In genomic region chrX:52745462-52745861, GRCm38 (mm10) we compare ENCODE assay signal across 10 mouse cellular contexts. TPM values are rescaled to one million over a fixed set of nuclear protein-coding genes. Genes with fewer than 3 reads are reported as not detected.
DNase-seq lines count a peak whose midpoint lies in the region; ATAC-seq and TF ChIP-seq lines count a peak whose summit lies in the region.
"Had no signal": no experiment of that assay in that cellular context is flagged by ENCODE, and none has a peak within 500 bp of the region (broad histone marks: within the 10 kb centered on the region; RNA-seq: fewer than 3 reads in every experiment).

No protein-coding gene starts in this region.

- no peaks in the 10 kb centered on the region for H3K27me3 ChIP-seq in forebrain, embryonic 11.5 days (ENCODE audit: control insufficient read depth, insufficient read depth, low read length)
- H3K27me3 ChIP-seq in forebrain, postnatal 0 days (ENCODE audit: insufficient read depth, low read length) = no peaks in the 10 kb centered on the region
- 0 out of 2 replicates have a peak, but pooled peaks cover 3% of the 10 kb centered on the region for H3K27me3 ChIP-seq in forebrain, embryonic 13.5 days
- H3K27me3 ChIP-seq in neural tube, embryonic 12.5 days (replicated peaks) = no peaks in the 10 kb centered on the region

- ATAC-seq in forebrain, embryonic 11.5 days (replicated peaks; ENCODE audit: low FRiP score) = no peak
- no peak for ATAC-seq in forebrain, postnatal 0 days
- ATAC-seq in forebrain, embryonic 13.5 days = no peak
- ATAC-seq in neural tube, embryonic 12.5 days (ENCODE audit: low FRiP score, low read depth) = no peak
- ATAC-seq in erythroblast, adult 5-6 weeks (replicated peaks; ENCODE audit: low FRiP score, poor library complexity, severe bottlenecking) = no peak

- DNase-seq in forebrain, embryonic 11.5 days (ENCODE audit: low spot score) = peak; percentile 53
- no peak for DNase-seq in forebrain, postnatal 0 days
- DNase-seq in left cerebral cortex, postnatal 4 days = peak; percentile 1
- no peak for DNase-seq in left cerebral cortex, postnatal 14 days (ENCODE audit: low spot score in 2 of 2)
- DNase-seq in lung, postnatal 10 days = no peak
- DNase-seq: cerebellum, adult 18-20 months; liver, embryonic 13.5 days had no signal

- H3K4me1 ChIP-seq in forebrain, embryonic 11.5 days (replicated peaks; ENCODE audit: control insufficient read depth, insufficient read depth, low read length) = no peaks in the 10 kb centered on the region; the same call in 1 of the 2 replicates
- no peaks in the 10 kb centered on the region for H3K4me1 ChIP-seq in forebrain, postnatal 0 days (ENCODE audit: insufficient read depth)
- H3K4me1 ChIP-seq in forebrain, embryonic 13.5 days = peaks cover 12% of the 10 kb centered on the region; the same call in 1 of the 2 replicates
- H3K4me1 ChIP-seq in neural tube, embryonic 12.5 days = no peaks in the 10 kb centered on the region
- H3K4me1 ChIP-seq: liver, embryonic 13.5 days had no signal

- 9% methylated on average over 8 of the region's 8 CpGs for WGBS in forebrain, embryonic 11.5 days
- 9% methylated on average over 8 of the region's 8 CpGs for WGBS in forebrain, postnatal 0 days
- WGBS in forebrain, embryonic 13.5 days = 9% methylated on average over 8 of the region's 8 CpGs
- WGBS in neural tube, embryonic 12.5 days = 16% methylated on average over 8 of the region's 8 CpGs

- H3K9ac ChIP-seq in forebrain, embryonic 11.5 days (ENCODE audit: low read length) = no peak overlapping the region
- no peak overlapping the region for H3K9ac ChIP-seq in forebrain, postnatal 0 days
- no peak overlapping the region for H3K9ac ChIP-seq in forebrain, embryonic 13.5 days
- no peak overlapping the region for H3K9ac ChIP-seq in neural tube, embryonic 12.5 days
- H3K9ac ChIP-seq: liver, embryonic 13.5 days had no signal

- H3K4me2 ChIP-seq in forebrain, embryonic 11.5 days (ENCODE audit: low read depth, low read length, severe bottlenecking) = peak overlapping the region; percentile 73
- H3K4me2 ChIP-seq in forebrain, postnatal 0 days (ENCODE audit: low read depth) = no peak overlapping the region
- H3K4me2 ChIP-seq in forebrain, embryonic 13.5 days = peak overlapping the region; percentile 84
- H3K4me2 ChIP-seq in neural tube, embryonic 12.5 days (replicated peaks) = peak overlapping the region; percentile 85; the same call in 1 of the 2 replicates

- H3K4me3 ChIP-seq in forebrain, embryonic 11.5 days (ENCODE audit: low read depth, low read length) = no peak overlapping the region
- H3K4me3 ChIP-seq in forebrain, postnatal 0 days (ENCODE audit: low read depth, low read length) = no peak overlapping the region
- no peak overlapping the region for H3K4me3 ChIP-seq in forebrain, embryonic 13.5 days
- H3K4me3 ChIP-seq in neural tube, embryonic 12.5 days = no peak overlapping the region

- H3K36me3 ChIP-seq in forebrain, embryonic 11.5 days (ENCODE audit: control insufficient read depth, insufficient read depth, low read length) = no peaks in the 10 kb centered on the region
- H3K36me3 ChIP-seq in forebrain, postnatal 0 days (ENCODE audit: insufficient read depth) = no peaks in the 10 kb centered on the region
- no peaks in the 10 kb centered on the region for H3K36me3 ChIP-seq in forebrain, embryonic 13.5 days (ENCODE audit: poor library complexity, severe bottlenecking)
- H3K36me3 ChIP-seq in neural tube, embryonic 12.5 days = no peaks in the 10 kb centered on the region
- H3K36me3 ChIP-seq: liver, embryonic 13.5 days had no signal

- H3K27ac ChIP-seq in forebrain, embryonic 11.5 days (ENCODE audit: low read depth, low read length) = no peak overlapping the region
- H3K27ac ChIP-seq in forebrain, postnatal 0 days (ENCODE audit: low read depth, low read length) = no peak overlapping the region
- H3K27ac ChIP-seq in forebrain, embryonic 13.5 days = no peak overlapping the region
- H3K27ac ChIP-seq in neural tube, embryonic 12.5 days = no peak overlapping the region
- H3K27ac ChIP-seq: liver, embryonic 13.5 days had no signal

- TF ChIP-seq CTCF in forebrain, postnatal 0 days (IDR thresholded peaks at IDR 0.05; ENCODE audit: low read depth) = no peak

- intact Hi-C loops in left cerebral cortex, postnatal 4 days (cut with DNase I) = no loop called here
- intact Hi-C loops in left cerebral cortex, postnatal 14 days (cut with DNase I) = no loop called here

- no peaks in the 10 kb centered on the region for H3K9me3 ChIP-seq in forebrain, embryonic 11.5 days (ENCODE audit: control insufficient read depth, low read length)
- H3K9me3 ChIP-seq in forebrain, postnatal 0 days (ENCODE audit: low read length) = no peaks in the 10 kb centered on the region
- H3K9me3 ChIP-seq in forebrain, embryonic 13.5 days (replicated peaks) = no peaks in the 10 kb centered on the region
- no peaks in the 10 kb centered on the region for H3K9me3 ChIP-seq in neural tube, embryonic 12.5 days
- H3K9me3 ChIP-seq: liver, embryonic 13.5 days had no signal

RNA-seq across cellular contexts. Expression of gene Ccdc160, which starts 45.5 kb away (rescaled TPM):
- 3.8 and 4.7 TPM in 2 replicates for polyA plus RNA-seq in forebrain, embryonic 11.5 days (2014; fragmentation: Nextera tagmentation; extraction: Ambion mirVana)
- 3.2 and 3.4 TPM in 2 replicates for total RNA-seq in forebrain, postnatal 0 days (2014; rRNA removed)
- polyA plus RNA-seq in forebrain, postnatal 0 days (2015; fragmentation: Nextera tagmentation; extraction: Ambion mirVana) = 2.7 and 3.3 TPM in 2 replicates
- total RNA-seq in left cerebral cortex, postnatal 4 days (2021) = 1 to 10 TPM; 2.8 to 3.2 TPM
- 1 to 10 TPM; 2.9 to 3.2 TPM for total RNA-seq in left cerebral cortex, postnatal 14 days (2021)
- polyA plus RNA-seq in forebrain, embryonic 13.5 days (2015; fragmentation: Nextera tagmentation; extraction: Ambion mirVana) = 2.1 and 2.6 TPM in 2 replicates
- 4.1 and 4.4 TPM in 2 replicates for polyA plus RNA-seq in neural tube, embryonic 12.5 days (2016; fragmentation: Nextera tagmentation; extraction: Ambion mirVana)
- total RNA-seq in erythroblast, adult 5-6 weeks (2015; ENCODE audit: low replicate concordance) = not detected in 2 replicates
- not detected in 2 replicates for total RNA-seq in erythroblast, adult 5-6 weeks (2017; ENCODE audit: low replicate concordance)

Comparison
In these comparisons a context has a peak if more than half of its experiments do, and no peak if none do; other contexts are left out.
1. DNase-seq: peak in forebrain, embryonic 11.5 days (single experiment) and left cerebral cortex, postnatal 4 days (single experiment); none in forebrain, postnatal 0 days (single experiment), left cerebral cortex, postnatal 14 days (0 of 2) and lung, postnatal 10 days (single experiment).